Mouse (Mus musculus): ENCODE data around the gene Prss38. TPM values are rescaled to one million over a fixed set of nuclear protein-coding genes. Genes with fewer than 3 reads are reported as not detected.
A peak's percentile ranks its signal among the peaks of the same experiment; 100 is the strongest.

Prss38 gene
- under 1 TPM in 1 of 2 experiments, not detected in 1; 0.23 TPM for total RNA-seq (2021)
- long read RNA-seq, experiment 1 = 0 reads
- long read RNA-seq, experiment 2 = 0 reads

GRCm38 (mm10) chr11:59375475-59375874, at the start of gene Prss38:
Gene Prss38, minus strand, starts transcription at chr11:59375657.
- intact Hi-C loops (cut with DNase I; ENCODE audit: low total_unique reads) = no loop called here
- no peak for DNase-seq

- intact Hi-C loops (cut with DNase I; ENCODE audit: low total_unique reads) = no loop called here
- no peak for DNase-seq
Measured at GRCm38 (mm10) chr11:59423010-59423588, 47.6 kb upstream of the Prss38 start.

GRCm38 (mm10) chr11:59421967-59422366, 46.5 kb upstream of the Prss38 start:
- intact Hi-C loops (cut with DNase I; ENCODE audit: low total_unique reads) = no loop called here
- no peak for DNase-seq

GRCm38 (mm10) chr11:59421436-59421835, 46.0 kb upstream of the Prss38 start:
- intact Hi-C loops (cut with DNase I; ENCODE audit: low total_unique reads) = no loop called here
- no peak for DNase-seq

- no peak for DNase-seq
- intact Hi-C loops (cut with DNase I; ENCODE audit: low total_unique reads) = no loop called here
Measured at GRCm38 (mm10) chr11:59418708-59419107, 43.3 kb upstream of the Prss38 start.

GRCm38 (mm10) chr11:59412999-59413863, 37.8 kb upstream of the Prss38 start:
- no peak for DNase-seq
- intact Hi-C loops (cut with DNase I; ENCODE audit: low total_unique reads) = no loop called here

GRCm38 (mm10) chr11:59412058-59412457, 36.6 kb upstream of the Prss38 start:
- no peak for DNase-seq
- intact Hi-C loops (cut with DNase I; ENCODE audit: low total_unique reads) = no loop called here

- intact Hi-C loops (cut with DNase I; ENCODE audit: low total_unique reads) = no loop called here
Measured at GRCm38 (mm10) chr11:59410851-59411250, 35.4 kb upstream of the Prss38 start.

GRCm38 (mm10) chr11:59405761-59406160, 30.3 kb upstream of the Prss38 start:
- intact Hi-C loops (cut with DNase I; ENCODE audit: low total_unique reads) = no loop called here
- no peak for DNase-seq

More at GRCm38 (mm10) chr11:59410851-59411250, 35.4 kb upstream of the Prss38 start:
- no peak for DNase-seq

- no peak for DNase-seq
- intact Hi-C loops (cut with DNase I; ENCODE audit: low total_unique reads) = no loop called here
Measured at GRCm38 (mm10) chr11:59400876-59401275, 25.4 kb upstream of the Prss38 start.

- intact Hi-C loops (cut with DNase I; ENCODE audit: low total_unique reads) = no loop called here
- no peak for DNase-seq
Measured at GRCm38 (mm10) chr11:59399830-59400229, 24.4 kb upstream of the Prss38 start.

GRCm38 (mm10) chr11:59397536-59398371, 22.3 kb upstream of the Prss38 start:
- no peak for DNase-seq
- intact Hi-C loops (cut with DNase I; ENCODE audit: low total_unique reads) = no loop called here

- DNase-seq = no peak
- intact Hi-C loops (cut with DNase I; ENCODE audit: low total_unique reads) = no loop called here
Measured at GRCm38 (mm10) chr11:59394451-59394850, 19.0 kb upstream of the Prss38 start.

- intact Hi-C loops (cut with DNase I; ENCODE audit: low total_unique reads) = no loop called here
- peak; percentile 33 for DNase-seq
Measured at GRCm38 (mm10) chr11:59393591-59393990, 18.1 kb upstream of the Prss38 start.

- intact Hi-C loops (cut with DNase I; ENCODE audit: low total_unique reads) = no loop called here
- no peak for DNase-seq
Measured at GRCm38 (mm10) chr11:59392300-59392699, 16.8 kb upstream of the Prss38 start.

GRCm38 (mm10) chr11:59390470-59390869, 15.0 kb upstream of the Prss38 start:
- intact Hi-C loops (cut with DNase I; ENCODE audit: low total_unique reads) = no loop called here
- no peak for DNase-seq

- intact Hi-C loops (cut with DNase I; ENCODE audit: low total_unique reads) = no loop called here
- no peak for DNase-seq
Measured at GRCm38 (mm10) chr11:59389617-59390016, 14.2 kb upstream of the Prss38 start.

GRCm38 (mm10) chr11:59388806-59389205, 13.3 kb upstream of the Prss38 start:
- no peak for DNase-seq
- intact Hi-C loops (cut with DNase I; ENCODE audit: low total_unique reads) = no loop called here

GRCm38 (mm10) chr11:59387471-59387870, 12.0 kb upstream of the Prss38 start:
- intact Hi-C loops (cut with DNase I; ENCODE audit: low total_unique reads) = no loop called here
- DNase-seq = no peak

- intact Hi-C loops (cut with DNase I; ENCODE audit: low total_unique reads) = no loop called here
Measured at GRCm38 (mm10) chr11:59385123-59385522, 9.7 kb upstream of the Prss38 start.

More at GRCm38 (mm10) chr11:59385123-59385522, 9.7 kb upstream of the Prss38 start:
- DNase-seq = no peak
